Mouse (Mus musculus): ENCODE measurements at regions not wholly inside any gene's neighbourhood (a gene's known extent, or its start where the extent isn't known, plus 50 kb on each side); places are given as distances from the start of the nearest gene placed in this dataset.
A peak's percentile ranks its signal among the peaks of the same experiment; 100 is the strongest.

DNA sequence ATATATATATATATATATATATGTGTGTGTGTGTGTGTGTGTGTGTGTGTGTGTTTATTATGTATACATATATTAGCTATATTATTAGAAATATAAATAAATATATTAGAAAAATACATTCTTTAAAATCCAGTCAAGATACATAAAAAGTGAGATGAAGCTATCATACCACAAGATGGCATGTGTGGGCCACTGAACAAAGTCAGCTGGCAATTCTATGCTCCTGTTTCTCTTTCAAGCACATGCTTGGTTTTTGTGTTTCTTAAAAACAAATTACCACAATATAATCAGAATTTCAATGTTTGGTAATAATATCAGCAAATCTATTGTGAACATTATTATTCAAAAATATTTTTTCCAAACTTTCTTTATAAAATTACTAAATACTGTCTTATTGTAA, 1490.2 kb upstream of the Cdh9 start:
- ATAC-seq (ENCODE audit: insufficient read depth, low read depth) (no peak), DNase-seq (ENCODE audit: low spot score) (no peak)
- no peaks in the 10 kb centered on the region for H3K9me3 ChIP-seq (replicated peaks; ENCODE audit: control insufficient read depth, low read length)
- H3K36me3 ChIP-seq (replicated peaks; ENCODE audit: control insufficient read depth, insufficient read depth, low read length) = no peaks in the 10 kb centered on the region
- H3K4me2 ChIP-seq (ENCODE audit: low read depth, low read length) = no peak overlapping the region
- H3K4me1 ChIP-seq (ENCODE audit: control insufficient read depth, insufficient read depth) = no peaks in the 10 kb centered on the region
- no peak overlapping the region for H3K9ac ChIP-seq (replicated peaks; ENCODE audit: low read depth, low read length)
- H3K4me3 ChIP-seq (ENCODE audit: low read depth, low read length) = no peak overlapping the region
- H3K27me3 ChIP-seq (ENCODE audit: control insufficient read depth, insufficient read depth, low read length) = no peaks in the 10 kb centered on the region
- TF ChIP-seq EP300 (IDR thresholded peaks at IDR 0.05; ENCODE audit: low read depth) (no peak), CTCF (IDR thresholded peaks at IDR 0.05; ENCODE audit: low read depth) (peak; percentile 14; the same call in 1 of the 2 replicates)
- no peak overlapping the region for H3K27ac ChIP-seq (ENCODE audit: low read depth)
